Mouse (Mus musculus) neutrophil, adult 83 days (primary cell): ENCODE results near the gene Gm21964. TPM values are rescaled to one million over a fixed set of nuclear protein-coding genes. Genes with fewer than 3 reads are reported as not detected.

ENCODE experiments used
- total RNA-seq, 2 experiments: library from RNA; stranded (reverse); gene quantifications; one replicate each; pipeline ENCODE4 v1.2.4; 2023

Gm21964 gene
- total RNA-seq, result not detected

DNA sequence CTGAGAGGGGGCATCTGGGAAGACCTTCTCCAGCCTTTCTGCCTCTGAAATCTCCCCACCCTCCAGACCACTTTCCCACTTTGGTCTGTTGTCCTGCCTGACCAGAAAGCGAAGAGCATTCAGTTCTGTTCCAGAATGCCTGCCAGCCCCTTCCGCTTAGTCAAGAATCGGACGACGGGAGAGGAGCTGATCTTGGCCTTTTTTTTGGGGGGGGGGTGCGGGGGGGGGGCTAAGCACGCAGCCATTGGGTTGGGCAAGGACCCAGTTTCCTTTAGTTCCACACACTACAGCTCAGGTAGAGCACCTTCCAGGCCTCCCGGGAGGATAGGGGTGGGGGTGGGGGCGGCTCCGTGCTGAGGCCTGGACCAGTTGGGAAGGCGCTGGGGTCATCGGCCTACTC is at the start of gene Gm21964:
Gene Gm21964, plus strand, starts transcription at position 301 of the 400 bp plus-strand sequence.

DNA sequence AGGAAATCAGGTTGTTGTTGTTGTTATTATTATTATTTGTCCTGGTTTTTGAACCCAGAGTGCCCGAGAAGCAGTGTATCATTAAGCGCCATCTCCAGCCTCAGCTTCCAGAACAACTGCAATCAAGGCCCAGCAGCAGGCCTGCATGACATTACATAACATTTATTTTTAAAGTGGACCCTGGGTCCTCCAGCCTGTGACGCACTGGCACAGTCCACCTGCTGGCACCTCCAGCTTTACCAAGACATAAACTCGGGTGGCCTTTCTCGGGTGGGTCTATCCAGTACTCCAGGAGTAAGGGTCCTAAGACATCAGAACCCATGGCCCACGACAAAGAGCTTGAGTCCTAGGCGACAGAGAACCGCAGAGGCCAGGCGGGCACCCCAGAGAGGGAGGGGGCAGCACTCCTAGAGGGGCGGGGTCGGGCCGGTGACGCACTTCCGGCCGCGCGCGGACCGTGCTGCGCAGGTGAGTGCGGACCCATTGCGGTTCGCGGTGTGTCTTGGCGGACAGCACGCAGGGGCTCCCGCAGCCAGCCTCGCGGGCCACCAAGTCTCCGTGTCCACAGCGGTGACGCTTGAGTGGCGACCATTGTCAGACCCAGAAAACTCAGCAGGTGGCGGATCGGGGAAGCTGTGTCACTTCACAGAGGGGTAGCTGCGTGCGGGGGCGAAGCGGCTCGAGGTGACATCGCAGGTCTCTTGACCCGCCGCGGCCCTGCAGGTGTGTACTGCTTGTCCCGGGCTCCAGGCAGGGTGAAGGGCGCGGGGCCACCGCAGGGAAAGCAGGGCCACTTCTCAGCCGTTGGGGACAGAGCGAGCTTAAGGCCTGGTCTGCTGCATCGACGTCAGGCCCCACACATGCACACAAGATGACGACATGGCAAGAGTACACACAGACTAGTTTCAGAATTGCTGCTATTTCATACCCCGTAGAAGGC is 21.5 kb upstream of the Gm21964 start, which contains the start of gene Zfp612:
Gene Zfp612, plus strand, starts transcription at position 465 of the 940 bp plus-strand sequence.

DNA sequence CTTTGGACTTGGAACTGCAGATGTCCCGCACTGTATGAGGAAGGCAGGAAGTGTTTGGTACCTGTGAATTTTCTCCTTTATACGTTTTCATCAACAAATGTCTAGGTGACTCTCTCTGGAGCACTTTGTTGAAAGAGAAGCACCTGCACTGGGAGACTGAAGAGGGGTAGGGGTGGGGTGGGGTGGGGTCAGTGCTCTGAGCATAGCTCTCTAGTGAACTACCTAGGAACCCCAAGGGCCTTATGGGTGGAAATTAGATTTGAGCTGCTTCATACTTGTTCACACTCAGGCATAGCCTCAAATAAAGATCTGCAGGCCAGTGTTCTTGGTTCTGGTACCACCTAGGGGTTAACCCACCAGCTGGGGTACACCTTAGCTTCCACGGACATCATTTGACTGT is 1.6 kb downstream of the Gm21964 start, which contains the start of gene Gm17720:
Gene Gm17720, minus strand, starts transcription at position 101 of the 400 bp plus-strand sequence.

Other genes starting within 250 kb of the Gm21964 start
- gene Phlpp2, start 232.7 kb upstream of the Gm21964 start, total RNA-seq, result 1 to 10 TPM; 6.4 to 6.6 TPM
- not detected for gene Marveld3, start 139.0 kb upstream of the Gm21964 start, total RNA-seq
- gene Tat, start 110.8 kb upstream of the Gm21964 start, total RNA-seq, result not detected
- gene Chst4, start 61.5 kb upstream of the Gm21964 start, total RNA-seq, result not detected
- gene Zfp612, start 21.5 kb upstream of the Gm21964 start, total RNA-seq, result not detected
- gene Gm17720, start 1.5 kb downstream of the Gm21964 start, total RNA-seq, result not detected
- not detected for gene Calb2, start 67.0 kb downstream of the Gm21964 start, total RNA-seq
- 1 to 10 TPM; 2.6 to 3.5 TPM for gene Cmtr2, start 114.5 kb downstream of the Gm21964 start, total RNA-seq
- not detected for gene Hydin, start 165.8 kb downstream of the Gm21964 start, total RNA-seq